Mouse (Mus musculus): ENCODE results near the gene Wdr89.

DNA sequence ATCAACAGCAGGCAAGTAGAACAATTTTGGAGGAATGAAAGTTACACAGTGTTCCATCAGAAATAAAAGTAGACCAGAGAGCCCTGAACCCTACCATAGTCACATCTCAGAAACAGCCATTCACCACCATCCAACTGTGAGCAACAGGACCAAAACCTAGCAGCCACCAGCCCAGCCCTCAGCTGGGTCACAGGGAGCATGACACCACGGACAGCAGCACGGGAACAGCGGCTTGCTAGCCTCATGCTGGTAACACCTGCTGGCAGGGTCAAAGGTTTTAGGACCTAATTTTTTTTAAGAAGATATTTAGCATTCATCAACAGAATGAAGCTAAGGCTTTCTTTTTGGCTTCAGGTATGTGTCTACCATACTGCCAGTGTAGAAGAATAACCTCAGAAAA, 85.6 kb downstream of the Wdr89 start:
- TF ChIP-seq CTCF (IDR thresholded peaks at IDR 0.05; ENCODE audit: insufficient read depth, low read depth, low read length) (no peak), POLR2A (IDR thresholded peaks at IDR 0.05; ENCODE audit: insufficient read depth, low read depth, low read length) (no peak)

All from olfactory bulb, adult 2 months (tissue).